Mouse (Mus musculus) liver, adult 2 months (tissue): ENCODE measurements around the gene Sytl1.

Experiments used
- CTCF ChIP-seq: fragments of 200-500 bp; IDR thresholded peaks from 2 replicates; pipeline ENCODE4 v1.5.1; 2011; ENCODE audit warnings: low read depth, low read length, control low read depth
- POLR2A ChIP-seq: fragments of 200-500 bp; IDR thresholded peaks from 2 replicates; pipeline ENCODE4 v1.6.1; 2011; ENCODE audit warnings: low read length, control low read depth; ENCODE audit not compliant: insufficient read depth; ENCODE audit errors: extremely low read depth

DNA sequence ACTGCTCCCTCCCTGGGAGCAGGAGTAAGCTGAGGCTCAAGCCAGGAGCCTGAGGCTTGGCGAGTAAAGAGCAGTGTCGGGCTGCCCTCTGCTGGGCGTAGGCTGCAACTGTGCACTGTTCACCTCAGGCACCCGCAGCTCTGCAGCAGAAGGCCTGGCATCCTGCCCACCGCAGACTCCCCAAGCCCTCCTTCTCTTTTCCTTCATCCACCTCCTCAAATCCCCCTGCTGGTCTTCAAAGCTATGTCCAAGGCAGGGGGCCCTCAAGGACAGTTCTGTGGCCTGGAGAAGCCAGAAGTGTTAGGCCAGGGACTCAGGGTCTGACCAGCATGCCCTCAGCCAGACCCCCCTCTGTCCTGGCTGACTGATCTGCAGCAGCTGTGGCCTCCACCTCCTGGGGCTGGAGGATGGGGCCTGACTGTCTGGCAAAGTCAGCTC is 34.9 kb upstream of the Sytl1 start:
- TF ChIP-seq CTCF (peak; percentile 96), POLR2A (no peak)
